Mouse (Mus musculus): ENCODE data around the gene Rabgap1l.
A peak's percentile ranks its signal among the peaks of the same experiment; 100 is the strongest.
"Not testable (repeated sequence)": the region's sequence is repeated elsewhere in the genome, so short reads cannot be mapped to it uniquely, and the experiment has no call there.

The Rabgap1l gene

DNA sequence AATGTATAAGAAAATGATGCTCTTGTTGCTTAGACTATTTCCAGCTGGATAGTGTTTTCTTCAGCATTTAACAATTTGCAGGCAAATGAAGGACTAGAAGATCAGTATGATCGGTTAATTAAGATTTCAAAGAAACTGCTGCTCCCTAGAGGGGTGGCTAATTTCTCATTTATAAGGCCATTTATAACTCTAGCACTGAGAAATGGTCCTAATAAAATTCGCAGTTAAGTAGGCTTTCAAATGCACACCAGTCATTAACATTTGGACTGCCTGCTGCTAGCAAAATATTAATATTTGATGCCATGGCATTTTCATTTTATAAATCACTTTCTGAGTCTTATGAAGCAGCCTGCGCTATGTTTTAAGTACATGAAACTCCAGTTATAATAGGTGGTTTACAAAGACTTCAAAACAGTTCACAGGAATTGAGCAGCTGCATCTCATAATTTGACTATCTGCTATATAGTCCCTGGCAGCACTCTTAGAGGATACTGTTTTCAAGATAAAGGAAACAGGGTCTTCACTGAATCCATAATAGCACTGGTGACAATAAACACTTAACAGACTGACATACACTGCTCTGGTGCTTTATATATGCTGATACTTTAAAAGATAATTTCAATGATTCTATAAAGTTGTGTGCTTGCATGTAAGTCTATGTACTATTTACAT lies 296.0 kb downstream of the Rabgap1l start:
- no peak for DNase-seq (ENCODE audit: low read depth, low spot score)

DNA sequence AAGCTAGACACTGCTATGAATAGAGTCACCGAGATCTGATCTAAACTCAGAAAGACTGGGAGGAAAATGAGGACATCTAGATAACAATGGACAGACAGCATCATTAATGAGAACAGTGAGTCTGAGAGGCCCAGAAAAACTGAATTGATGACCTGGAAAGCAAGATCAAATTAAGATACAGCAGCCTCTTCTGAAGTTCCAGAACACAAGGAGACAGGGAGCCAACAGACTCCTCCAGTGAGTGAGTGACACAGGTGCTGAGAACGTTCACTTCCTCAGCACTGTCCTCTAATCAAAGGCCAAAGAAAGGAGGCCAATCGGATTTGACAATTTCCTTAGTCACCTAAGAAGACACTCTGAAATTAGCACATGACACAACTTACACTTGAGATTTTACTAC lies 307.3 kb downstream of the Rabgap1l start:
- no peak for DNase-seq (ENCODE audit: low read depth, low spot score)

DNA sequence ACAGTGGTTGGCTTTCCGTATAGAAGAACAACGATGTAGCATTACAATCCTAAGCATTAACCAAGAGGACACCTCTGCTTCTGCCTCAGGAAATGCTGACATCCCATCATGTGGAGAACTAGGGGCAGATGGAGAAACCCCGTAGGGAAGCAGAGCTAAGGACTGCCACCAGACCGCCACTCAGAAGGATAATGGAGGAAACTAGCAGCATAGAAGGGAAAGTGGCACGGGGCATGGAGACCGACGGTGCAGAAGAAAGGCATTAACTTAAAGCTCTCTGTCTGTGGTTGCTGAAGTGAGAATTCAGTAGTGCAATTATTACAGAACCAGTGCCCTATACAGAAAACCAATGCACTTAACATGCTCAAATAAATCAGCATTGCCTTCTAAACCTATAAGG lies 308.0 kb downstream of the Rabgap1l start:
- no peak for DNase-seq (ENCODE audit: low read depth, low spot score)

DNA sequence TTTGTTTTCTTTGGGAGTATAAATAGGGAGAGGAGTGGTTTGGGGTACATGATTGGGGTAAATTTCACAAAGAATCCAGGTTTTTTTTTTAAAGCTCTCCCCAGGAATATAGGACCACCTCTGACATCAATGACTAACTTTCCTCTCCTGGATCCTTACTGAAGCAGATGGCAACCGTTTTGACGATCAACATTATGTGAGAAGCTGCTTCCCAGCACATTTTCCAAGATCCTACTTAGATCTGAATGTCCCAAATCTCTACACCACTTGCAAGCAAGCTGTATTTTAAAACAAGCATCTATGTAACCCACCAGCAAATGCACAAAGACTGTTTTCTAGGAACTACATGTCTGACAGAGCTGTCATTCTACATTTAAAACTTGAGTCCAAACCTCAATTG lies 311.4 kb downstream of the Rabgap1l start:
- no peak for DNase-seq (ENCODE audit: low read depth, low spot score)

DNA sequence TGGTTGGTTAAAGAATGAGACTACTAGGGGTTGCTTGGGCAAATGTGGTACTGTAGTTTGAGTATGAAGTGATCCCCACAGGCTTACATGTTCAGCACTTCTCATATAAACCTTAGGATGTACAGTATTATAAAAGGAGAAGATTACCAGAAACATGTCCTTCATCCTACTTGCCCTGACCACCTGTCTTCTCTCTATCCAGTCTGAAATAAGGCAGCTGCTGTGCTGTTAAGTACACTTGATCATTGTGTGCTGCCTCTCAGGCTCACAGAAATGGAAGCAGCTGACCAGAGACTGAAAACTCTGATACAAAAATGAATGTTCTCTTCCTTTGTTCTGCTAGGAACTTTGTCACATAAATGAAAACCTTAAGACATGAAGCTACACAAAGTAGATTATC lies 325.6 kb downstream of the Rabgap1l start:
- DNase-seq (ENCODE audit: low read depth, low spot score): no peak

DNA sequence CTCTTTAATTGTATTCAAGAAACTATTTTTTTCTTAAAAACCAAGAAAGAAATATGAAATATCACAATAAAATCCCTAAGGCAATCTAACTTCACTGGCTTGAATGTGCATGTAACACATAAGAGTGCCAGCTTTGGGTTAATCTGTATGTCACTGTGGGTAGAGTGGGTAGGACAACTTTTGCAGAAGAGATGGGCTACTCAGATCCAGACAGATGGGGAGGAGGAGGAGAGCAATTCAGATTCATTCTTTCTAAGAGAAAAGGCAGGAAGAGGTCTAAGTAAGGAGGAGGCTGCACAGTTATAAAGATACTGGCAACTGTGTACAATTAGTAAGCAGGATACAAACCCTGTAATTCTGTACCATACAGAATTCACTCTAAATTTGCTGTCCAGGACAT lies 327.8 kb downstream of the Rabgap1l start:
- DNase-seq (ENCODE audit: low read depth, low spot score): no peak

DNA sequence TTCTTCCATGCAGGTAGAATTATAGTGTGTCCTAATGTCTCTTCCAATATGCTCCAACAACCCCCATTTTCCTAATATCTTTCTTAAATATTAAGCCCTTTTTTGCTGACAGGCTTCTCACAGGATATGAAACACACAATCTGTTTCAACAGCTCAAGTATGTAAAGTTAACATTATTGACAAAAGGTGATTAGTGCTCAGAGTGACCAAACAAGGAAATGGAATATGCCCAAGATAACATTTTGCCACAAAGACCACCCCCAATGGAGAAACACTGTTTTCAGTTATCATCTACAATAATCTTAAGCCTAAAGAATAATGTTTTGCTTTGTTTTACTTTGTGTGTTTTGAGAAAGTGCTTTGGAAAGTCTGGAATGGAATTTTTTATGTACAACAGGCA lies 328.9 kb downstream of the Rabgap1l start:
- no peak for DNase-seq (ENCODE audit: low read depth, low spot score)

DNA sequence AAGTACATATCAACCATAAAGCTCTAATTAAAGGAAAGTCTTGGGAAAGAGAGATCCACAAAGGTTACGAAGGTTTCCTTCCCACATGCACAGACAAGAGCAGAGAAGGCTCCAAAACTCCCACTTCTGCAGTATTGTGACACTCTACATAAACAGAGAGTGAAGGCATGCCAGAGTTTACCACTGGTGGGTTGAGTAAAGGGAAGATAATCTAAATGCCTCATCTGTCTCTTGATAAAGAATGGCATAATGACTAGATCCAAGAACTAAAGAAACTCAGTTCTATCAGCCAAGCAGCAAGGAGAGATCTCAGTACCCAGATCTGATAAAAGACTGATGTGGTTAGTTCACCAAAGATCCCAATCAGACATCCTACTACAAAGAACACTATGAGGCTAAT lies 332.7 kb downstream of the Rabgap1l start:
- DNase-seq (ENCODE audit: low read depth, low spot score): no peak

DNA sequence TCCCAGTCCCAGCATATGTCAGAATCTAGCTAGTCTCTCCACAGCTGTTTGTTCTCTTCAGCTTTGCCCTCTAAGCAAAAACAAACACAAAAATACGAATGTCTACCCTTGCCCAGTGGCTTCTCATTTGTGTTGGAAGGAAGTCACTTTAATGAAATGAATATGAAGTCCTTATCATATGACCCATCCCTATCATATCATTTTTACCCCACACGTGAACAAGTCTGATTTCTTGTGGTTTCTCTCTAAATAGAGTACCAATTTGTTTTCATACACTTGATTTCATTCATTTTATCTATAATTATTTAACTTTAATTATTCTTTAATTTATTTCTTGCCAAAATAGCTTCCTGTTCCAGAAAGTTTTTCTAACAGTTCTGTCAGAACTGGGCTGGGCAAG lies 341.3 kb downstream of the Rabgap1l start:
- no peak for DNase-seq (ENCODE audit: low read depth, low spot score)

DNA sequence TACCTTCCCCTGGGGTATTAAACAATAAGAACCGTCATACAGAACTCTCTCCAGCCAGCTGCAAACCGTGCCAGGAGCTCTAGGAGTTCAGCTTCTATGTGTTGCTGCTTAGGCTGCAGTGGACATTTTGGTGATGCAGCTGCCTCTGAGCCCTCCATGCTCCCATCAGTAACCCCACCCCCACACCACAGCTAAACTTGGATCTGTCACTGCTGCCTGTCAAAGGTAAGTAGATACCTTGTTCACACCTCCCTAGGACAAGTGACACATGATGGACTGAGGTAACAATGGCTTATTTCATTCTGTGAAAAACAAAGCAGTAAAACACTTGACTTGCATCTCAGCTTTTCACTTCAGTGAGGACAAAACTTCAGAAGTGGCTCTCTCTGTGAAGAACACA lies 344.3 kb downstream of the Rabgap1l start:
- DNase-seq (ENCODE audit: low read depth, low spot score): no peak

DNA sequence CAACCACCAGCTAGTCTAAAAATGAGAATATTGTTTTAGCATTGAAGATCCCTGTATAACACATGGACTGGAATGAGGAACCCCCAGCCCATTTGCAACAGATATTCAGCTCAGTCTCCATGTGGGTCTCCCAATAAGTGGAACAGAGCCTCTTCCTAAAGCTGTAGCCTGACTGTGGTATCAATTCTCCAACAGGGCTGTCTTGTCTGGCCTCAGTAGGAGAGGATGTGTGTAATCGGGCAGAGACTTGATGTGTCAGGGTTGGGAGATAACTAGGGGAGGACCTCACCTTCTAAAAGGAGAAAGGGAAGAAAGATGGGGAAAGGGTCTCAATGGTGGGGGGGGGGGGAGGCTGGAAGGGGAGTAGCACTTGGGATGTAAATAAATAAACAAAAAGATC lies 346.2 kb downstream of the Rabgap1l start:
- no peak for DNase-seq (ENCODE audit: low read depth, low spot score)

DNA sequence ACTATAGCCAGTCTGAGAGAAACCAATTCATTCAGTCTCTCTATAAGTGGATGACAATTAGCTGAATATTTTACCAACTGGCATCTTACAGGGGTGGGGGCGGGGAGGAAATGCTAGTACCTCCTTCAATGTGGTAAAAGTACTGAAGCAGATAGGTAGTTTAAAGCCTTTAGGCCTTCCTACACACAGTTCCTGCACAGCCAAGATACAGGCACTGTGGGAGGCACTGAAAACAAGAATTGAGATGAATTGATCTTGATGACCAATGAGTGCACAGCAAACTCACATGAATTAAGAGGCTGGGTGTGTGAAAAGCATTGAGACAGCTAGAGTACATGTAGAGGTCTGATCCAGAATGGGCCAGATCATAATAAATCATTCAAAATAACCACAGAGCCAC lies 349.5 kb downstream of the Rabgap1l start:
- DNase-seq (ENCODE audit: low read depth, low spot score): no peak

DNA sequence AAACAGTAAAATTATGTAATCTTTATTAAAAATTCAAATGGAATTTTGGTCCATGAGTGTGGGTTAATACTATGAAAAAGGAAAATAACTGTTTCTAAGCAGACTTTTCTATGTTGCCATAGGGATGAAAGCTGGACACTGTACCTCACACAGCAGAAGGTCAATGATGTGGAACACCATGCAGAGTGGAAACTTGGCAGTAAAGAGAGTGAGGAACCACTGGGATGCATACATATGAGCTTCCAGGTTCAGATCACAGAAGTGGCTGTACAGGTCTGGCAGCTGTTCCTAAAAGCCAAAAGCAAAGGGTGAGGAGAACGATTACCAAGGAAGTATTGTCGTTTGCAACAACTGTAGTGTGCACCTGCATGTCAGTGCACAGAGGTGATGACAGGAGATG lies 351.3 kb downstream of the Rabgap1l start:
- DNase-seq (ENCODE audit: low read depth, low spot score): no peak

DNA sequence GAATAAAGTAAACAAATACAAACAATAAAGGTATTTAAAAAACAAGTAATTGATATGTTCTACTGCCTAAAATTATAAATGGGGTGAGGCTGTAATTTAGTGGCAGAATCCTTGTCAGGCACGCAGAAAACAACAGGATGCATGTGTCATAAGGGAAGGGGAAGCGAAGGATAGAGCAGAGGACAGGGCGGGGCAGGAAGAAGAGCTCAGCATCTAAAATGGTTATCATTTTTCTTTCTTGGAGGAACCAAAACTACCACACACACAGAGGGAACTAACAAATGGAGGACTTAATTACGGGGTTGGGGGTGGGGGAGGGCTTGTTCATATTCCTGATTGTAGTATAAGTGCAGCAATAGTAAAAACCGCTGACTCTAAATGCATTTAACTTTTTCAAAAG lies 351.9 kb downstream of the Rabgap1l start:
- DNase-seq (ENCODE audit: low read depth, low spot score): no peak

DNA sequence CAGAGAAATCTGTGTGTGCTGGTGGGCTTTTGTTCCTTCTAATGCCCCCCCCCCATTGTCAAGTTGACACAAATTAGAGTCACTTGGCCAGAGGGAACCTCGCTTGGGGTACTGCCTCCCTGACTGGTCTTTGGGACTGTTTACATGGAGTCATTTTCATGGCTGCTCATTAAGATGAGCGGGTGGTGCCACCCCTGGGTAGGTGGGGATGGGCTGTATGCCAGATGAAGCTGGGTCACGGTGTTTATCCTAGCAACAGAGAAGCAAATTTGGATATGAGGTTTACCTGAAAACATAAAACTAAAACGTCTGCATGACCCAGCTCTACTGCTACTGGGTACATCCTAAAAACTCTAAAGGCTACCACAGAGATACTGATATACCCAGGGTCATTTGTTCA lies 354.2 kb downstream of the Rabgap1l start:
- no peak for DNase-seq (ENCODE audit: low read depth, low spot score)

DNA sequence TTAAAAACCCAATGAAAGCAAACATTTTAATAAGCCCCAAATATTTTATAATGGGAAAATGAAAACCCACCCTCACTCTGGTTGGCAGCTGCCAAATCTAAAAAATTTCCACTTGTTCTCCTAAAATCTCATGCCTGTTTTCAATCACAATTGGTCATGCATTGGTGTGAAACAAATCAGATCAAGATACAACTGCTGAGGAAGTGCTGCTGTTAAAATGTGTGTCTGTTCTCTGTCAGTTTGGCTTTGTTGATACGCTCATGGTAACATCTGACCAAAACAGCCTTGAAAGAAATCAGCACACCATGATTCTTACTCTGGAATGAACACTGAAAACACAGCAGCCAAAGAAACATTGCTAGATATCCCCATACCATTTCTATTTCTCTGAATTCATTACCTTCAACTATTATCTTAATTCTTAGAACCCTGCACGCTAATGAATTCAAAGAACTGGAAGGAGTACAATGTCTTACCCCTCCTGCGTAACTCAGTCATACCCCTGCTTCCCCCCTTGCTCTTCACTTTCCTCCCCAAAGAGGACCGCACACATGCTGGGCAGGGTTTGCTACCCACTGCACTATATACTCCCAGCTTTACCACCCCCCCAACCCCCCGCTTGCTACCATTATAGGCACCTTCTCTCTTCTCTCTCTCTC lies 375.7 kb downstream of the Rabgap1l start:
- no peak for DNase-seq (ENCODE audit: low read depth, low spot score)

DNA sequence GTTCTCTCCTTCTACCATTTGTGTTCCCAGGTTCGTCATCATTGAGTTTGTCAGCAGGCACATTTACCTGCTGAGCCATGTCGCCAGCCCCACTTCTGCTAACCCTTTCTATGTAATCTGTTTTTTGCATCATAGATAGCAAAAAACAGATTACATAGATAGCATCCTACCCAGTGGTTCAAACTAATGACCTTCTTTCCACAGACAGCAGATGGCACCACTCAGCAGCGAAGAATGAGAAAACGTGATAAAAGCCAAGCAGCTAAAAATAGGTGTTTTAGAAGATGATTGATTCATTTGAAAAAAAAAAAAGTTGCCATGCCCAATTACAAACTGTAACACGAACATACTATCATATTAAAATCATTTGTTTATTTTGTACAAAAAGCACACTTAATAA lies 382.2 kb downstream of the Rabgap1l start:
- no peak for DNase-seq (ENCODE audit: low read depth, low spot score)

DNA sequence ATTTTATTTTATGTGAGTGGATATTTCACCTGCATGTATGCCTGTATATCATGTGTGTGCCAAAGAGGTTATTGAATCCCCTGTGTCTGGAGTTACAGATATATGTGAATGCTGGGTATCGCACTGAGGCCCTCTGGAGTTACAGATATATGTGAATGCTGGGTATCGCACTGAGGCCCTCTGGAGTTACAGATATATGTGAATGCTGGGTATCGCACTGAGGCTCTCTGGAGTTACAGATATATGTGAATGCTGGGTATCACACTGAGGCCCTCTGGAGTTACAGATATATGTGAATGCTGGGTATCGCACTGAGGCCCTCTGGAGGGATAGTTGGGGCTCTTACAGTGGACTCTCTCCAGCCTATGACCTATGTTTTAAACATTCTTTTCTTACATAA lies 383.3 kb downstream of the Rabgap1l start:
- DNase-seq (ENCODE audit: low read depth, low spot score): not testable (repeated sequence)

DNA sequence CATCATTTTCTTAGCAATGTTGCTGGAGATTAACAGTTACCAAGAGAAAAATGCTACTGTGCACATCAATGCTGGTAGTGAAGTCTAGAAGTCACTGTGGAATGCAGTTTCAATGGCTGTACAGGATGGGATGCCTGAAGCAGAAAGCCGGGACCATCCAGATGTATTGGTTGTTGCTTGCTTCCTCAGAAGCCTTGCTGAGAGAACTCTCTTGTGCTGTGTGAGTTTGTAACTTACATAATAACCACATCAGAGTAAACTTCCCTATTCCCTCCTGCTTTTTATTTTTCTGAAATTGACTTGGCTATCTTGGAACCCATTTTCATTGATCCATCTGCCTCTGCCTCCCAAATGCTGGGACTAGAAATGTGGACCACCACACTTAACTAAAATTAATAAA lies 383.9 kb downstream of the Rabgap1l start:
- no peak for DNase-seq (ENCODE audit: low read depth, low spot score)

DNA sequence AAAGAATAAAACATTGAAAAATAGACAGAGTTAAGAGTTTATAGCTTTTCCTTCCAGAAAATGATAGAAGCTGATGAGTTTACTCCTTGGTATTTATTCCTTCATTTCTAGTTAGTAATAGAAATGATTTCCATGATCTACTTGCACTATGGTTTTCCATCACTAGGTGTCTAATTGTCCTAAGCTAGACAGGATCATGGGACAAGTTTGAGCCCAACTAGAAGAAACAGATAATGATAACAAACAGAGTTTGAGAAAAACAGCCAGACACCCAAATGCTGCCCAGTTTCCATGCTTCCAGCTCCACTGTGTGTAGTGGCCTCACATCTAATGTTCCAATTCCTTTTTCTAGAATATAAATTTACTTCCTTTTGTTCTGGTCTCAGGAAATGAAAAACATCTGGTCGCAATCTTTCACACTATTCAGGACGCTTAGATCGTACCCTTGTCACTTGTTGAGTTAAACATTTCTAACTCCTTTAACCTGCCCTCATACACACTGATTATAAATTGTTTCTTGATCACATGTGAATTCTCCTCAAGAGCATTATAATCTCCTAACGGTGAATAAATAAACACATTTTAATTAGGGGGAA lies 384.6 kb downstream of the Rabgap1l start:
- no peak for DNase-seq (ENCODE audit: low read depth, low spot score)

DNA sequence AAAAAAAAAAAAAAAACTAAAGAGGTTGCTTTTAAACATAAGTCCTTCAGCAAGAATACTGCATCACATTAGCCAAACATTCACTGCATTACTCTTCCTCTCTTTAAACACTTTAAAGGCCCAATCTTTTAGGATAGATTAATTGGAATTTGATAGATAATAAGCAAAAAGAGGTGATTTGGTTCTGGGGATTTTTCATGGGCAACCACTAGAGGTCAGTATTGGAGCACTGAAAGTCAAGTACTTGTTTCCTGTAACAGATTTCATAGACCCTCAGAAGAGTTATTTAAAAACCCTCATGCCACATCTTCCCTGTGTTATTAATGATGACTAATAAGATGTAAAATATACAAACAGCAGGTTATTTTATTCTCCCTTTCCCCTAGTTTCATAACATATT lies 393.6 kb downstream of the Rabgap1l start:
- DNase-seq (ENCODE audit: low read depth, low spot score): peak; percentile 61

DNA sequence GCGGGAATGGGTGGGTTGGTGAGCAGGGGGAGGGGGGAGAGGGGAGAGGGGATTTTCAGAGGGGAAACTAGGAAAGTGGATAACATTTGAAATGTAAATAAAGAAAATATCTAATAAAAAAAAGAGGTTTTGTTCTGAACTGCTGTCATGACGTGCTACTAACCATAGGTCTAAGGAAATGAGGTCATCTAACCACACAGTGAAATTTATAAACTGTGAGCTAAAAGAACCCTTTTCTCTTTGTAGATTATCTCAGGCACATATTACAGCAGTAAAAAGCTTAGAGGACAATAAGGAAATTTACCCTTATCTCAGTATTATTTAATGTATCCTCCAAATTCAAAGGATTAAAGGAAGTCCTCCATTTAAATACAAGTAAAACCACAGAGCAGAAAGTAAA lies 396.0 kb downstream of the Rabgap1l start:
- DNase-seq (ENCODE audit: low read depth, low spot score): no peak

DNA sequence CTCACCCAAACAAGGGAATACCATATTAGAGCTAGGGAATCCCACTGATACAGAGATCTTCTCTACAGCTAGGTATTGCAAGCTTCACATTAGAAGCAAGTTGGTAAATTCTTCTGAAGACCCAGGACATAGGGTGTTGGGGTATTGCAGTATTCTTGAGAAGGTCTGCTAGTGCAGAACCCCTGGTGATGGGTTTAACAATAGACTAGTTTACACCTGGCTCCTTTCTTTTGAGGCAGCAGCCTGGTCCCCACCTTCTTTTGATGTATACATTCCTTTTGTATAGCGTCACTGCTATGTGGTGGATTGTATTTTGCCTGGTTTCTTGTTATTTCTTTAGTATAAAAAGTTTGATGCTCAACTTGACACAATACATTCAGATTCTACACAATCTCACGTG lies 405.6 kb downstream of the Rabgap1l start:
- peak; percentile 39 for DNase-seq (ENCODE audit: low read depth, low spot score)
